21 mouse cellular contexts compared by ENCODE assay signal in the genomic region with DNA sequence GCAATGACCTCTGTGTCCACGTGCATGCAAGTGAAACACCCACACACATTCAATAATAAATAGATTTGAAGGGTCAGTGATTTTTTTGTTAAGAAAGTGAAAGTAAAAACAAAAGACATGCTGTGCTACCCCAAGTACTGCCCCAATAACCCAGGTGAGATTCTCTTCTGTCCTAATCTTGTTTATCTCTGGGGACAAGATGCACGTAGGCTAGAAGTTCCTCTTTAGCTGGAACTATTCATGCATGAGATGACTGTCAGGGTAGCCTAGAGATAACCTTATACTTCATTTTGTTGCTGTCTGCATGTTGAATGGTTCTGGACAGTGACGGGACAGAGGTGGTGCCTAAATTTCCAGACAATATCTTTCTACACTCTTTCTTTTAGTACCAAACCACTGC.
"Had no signal": no experiment of that assay in that cellular context is flagged by ENCODE, and none has a peak within 500 bp of the region (broad histone marks: within the 10 kb centered on the region; RNA-seq: fewer than 3 reads in every experiment).

No protein-coding gene starts in this region.

- H3K9me3 ChIP-seq: kidney, embryonic 15.5 days; liver, embryonic 12.5 days; liver, embryonic 15.5 days; lung, embryonic 15.5 days; neural tube, embryonic 12.5 days; neural tube, embryonic 15.5 days had no signal

- H3K4me1 ChIP-seq: kidney, embryonic 15.5 days; liver, embryonic 12.5 days; liver, embryonic 15.5 days; lung, embryonic 15.5 days; neural tube, embryonic 12.5 days; neural tube, embryonic 15.5 days had no signal

- H3K36me3 ChIP-seq: kidney, embryonic 15.5 days; liver, embryonic 12.5 days; liver, embryonic 15.5 days; lung, embryonic 15.5 days; neural tube, embryonic 12.5 days; neural tube, embryonic 15.5 days had no signal

- DNase-seq: kidney, adult 8-10 months; kidney, postnatal 10 days; kidney, postnatal 36 days; layer of hippocampus, postnatal 36 days; lung, adult 18-20 months; lung, postnatal 10 days; lung, postnatal 36 days; midbrain, embryonic 14.5 days; right cerebral cortex, adult 18-20 months; right cerebral cortex, postnatal 14 days; spleen, adult 18-20 months; thymus, adult 18-20 months; thymus, postnatal 36 days had no signal

- H3K4me3 ChIP-seq: kidney, embryonic 15.5 days; left cerebral cortex, adult 2 months; liver, embryonic 12.5 days; liver, embryonic 15.5 days; lung, embryonic 15.5 days; neural tube, embryonic 12.5 days; neural tube, embryonic 15.5 days had no signal

- H3K4me2 ChIP-seq: kidney, embryonic 15.5 days; liver, embryonic 12.5 days; liver, embryonic 15.5 days; lung, embryonic 15.5 days; midbrain, embryonic 11.5 days; neural tube, embryonic 12.5 days; neural tube, embryonic 15.5 days had no signal

- H3K27me3 ChIP-seq: kidney, embryonic 15.5 days; liver, embryonic 12.5 days; liver, embryonic 15.5 days; lung, embryonic 15.5 days; neural tube, embryonic 12.5 days; neural tube, embryonic 15.5 days had no signal

- ATAC-seq: liver, embryonic 12.5 days had no signal
